Mouse (Mus musculus): Measurements from ENCODE around the gene Cfl1. TPM values are rescaled to one million over a fixed set of nuclear protein-coding genes. Genes with fewer than 3 reads are reported as not detected.
"Not testable (repeated sequence)": the region's sequence is repeated elsewhere in the genome, so short reads cannot be mapped to it uniquely, and the experiment has no call there.

The Cfl1 gene
- total RNA-seq, 2 experiments from 2014 or later = 184 to 211 TPM

DNA sequence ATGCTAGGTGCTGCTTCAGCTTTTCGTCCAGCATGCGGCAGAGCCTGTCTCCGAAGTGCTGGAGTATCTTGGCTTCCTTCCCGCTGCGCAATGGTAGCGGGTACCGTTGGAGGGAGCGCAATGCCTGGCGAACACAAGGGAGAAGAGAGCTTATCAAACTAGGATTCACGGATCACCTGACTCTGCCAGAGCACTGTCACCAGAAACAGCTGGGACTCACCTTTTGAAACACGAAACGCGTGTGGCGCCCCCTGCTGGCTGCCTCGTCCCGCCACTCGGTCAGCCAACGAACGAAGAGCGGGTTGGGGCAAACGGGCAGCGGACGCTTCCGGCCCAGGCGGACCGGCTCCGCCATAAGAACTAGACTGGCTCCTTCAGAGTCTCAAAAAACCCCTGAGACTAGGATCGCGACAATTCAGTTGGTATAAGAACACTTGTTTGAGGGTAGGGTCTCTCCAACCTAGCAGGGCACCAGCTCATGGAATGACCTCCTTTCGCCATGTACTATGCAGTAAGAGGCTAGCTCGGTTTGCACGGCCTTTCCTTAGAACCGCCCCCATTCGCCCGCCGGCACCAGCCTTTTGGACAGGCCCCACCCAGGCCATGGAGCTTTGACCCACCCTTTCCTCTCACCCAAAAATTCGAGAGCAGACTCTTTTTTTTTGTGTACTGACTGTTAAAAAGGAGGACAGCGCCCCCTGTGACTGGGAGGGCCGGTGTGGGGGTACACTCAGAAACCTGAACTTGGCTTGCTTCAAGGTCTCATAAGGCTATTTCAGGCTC lies 2.3 kb upstream of the Cfl1 start, which contains the start of gene Mus81:
TSS of gene Mus81 (minus strand) at position 635 of the 783 bp plus-strand sequence.
- peak; percentile 98 to 99 for DNase-seq

DNA sequence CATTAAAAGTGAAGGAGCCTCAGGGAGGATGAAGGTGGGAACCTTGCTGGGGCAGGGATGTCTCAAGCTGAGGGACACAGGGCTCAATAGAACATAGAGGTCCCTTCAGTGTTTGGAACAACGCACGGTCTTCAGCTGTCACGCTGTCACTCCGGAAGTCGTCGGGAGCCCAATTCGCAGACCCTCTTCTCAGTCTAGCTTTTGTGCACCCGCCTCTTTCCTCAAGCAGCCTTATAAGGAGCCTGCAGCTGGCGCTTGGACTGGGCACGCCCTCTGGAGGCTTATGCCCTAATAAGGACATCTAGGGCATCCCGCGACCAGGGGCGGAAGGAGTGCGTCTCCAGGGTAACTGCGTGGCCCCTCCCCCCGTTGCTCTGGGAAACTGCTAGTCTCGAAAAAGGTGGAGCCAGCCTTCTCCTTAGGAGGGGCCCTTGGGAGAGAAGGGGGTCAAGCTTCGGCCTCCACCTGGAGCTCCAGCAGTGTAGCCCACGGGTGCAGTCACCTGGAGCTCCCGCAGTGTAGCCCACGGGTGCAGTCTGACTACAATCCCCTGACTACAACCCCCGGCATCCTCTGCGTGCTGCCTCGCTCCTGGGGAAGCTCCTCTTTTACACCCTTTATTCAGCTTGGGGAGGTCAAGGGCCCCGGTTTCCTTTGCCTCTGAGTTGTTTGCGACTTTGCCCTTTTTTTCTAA lies 1.2 kb upstream of the Cfl1 start:
- DNase-seq = peak; percentile 98

DNA sequence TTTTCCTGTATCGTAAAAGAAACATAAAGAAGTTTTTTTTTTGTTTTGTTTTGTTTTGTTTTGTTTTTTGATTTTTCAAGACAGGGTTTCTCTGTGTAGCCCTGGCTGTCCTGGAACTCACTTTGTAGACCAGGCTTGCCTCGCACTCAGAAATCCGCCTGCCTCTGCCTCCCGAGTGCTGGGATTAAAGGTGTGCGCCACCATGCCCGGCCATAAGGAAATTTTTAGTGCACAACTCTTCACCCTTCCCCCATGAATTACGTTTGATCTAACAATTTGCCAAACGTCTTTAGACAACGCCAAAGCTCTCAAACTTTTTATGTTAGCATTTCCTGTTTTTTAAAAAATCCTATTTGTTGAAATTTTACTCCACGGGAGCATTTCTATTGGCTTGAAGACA lies 534 bp upstream of the Cfl1 start:
- not testable (repeated sequence) for DNase-seq

DNA sequence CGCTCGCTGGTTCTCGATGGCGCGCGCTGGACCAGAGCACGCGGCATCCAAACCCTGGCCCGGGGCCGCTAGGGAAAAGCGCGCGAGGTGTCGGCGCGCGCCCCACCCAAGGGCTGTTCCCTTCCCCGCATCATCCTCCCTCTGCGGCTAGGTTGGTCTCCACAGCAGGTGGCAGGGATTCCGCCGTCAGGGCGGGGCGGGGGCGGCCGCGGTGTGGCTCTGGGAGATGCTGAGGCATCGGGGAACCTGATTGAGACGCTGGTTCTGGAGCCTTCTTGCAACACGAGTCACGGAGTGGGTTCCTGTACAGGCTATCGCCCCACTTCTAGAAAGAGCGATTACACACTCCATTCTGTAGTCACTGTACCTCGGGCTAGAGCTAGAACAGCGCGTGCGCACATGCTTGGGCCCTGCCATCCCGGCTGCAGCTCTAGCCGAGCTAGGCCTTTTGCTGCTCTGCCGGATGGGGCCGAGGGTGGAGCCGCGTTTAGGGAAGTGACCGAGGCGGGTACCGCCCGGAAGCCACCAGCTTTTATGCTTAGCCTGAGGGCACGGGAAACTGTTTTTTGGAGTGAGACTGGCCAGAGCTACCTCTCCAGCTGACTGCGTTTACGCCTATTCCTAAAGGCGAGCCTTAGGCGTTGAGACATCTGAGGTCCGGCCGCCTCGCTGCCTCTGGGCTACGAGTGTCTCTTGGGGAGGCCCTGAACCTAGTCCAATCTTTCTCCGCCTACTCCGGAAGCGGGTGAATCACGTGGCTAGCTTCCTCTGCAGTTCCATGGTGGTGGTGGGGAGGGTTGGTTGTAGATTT lies 848 bp downstream of the Cfl1 start:
- DNase-seq = peak; percentile 94

- no peak for DNase-seq
Observed at GRCm38 (mm10) chr19:5492641-5493040, 2.4 kb downstream of the Cfl1 start.

DNA sequence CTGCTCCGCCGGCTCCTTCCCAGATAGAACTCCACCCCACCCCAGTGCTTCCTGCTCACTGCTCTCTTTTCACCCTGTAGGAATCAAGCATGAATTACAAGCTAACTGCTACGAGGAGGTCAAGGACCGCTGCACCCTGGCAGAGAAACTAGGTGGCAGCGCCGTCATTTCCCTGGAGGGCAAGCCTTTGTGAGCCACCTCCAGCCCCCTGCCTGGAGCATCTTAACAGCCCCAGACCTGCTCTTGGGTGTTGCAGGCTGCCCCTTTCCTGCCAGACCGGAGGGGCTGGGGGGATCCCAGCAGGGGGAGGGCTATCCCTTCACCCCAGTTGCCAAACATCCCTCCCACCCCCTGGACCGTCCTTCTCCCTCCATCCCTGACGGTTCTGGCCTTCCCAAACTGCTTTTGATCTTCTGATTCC lies 3.1 kb downstream of the Cfl1 start:
- DNase-seq = not testable (repeated sequence)

DNA sequence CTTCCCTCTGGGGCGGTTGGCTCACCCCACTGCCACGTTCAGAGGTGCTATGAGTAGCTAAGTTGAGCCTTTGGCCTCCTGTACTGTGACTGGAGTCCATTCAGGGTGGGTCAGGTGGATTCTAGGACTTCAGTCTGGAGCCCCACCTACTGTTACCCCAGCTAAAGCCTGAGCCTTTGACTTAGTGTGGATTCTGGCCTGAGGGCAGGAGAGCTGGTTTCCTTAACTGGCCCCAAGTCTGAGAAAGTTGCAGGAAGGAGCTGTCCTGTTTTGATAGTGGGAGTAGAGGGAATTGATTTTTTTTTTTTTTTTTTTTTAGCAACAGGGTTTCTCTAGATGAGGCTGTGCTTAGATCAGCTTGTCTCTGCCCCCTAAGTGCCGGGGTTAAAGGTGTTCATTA lies 4.1 kb downstream of the Cfl1 start:
- no peak for DNase-seq

GRCm38 (mm10) chr19:5495353-5496051 lies 5.2 kb downstream of the Cfl1 start:
- DNase-seq = no peak

DNA sequence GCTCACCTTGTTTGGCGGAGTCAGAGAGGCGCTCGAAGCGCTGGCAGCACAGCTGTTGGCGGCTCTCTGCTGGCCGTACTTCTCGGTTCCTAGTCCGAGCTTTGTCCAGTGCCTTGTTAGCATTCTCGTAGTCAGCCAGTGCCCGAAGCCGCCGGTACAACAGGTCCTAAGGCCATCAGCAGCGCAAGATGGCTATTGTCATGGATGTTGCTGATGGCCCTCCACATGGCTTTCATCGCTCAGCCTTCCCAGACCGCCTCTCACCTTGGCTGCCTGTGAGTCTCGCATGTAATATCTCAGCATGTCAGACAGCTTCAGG lies 5.8 kb downstream of the Cfl1 start:
- no peak for DNase-seq

DNA sequence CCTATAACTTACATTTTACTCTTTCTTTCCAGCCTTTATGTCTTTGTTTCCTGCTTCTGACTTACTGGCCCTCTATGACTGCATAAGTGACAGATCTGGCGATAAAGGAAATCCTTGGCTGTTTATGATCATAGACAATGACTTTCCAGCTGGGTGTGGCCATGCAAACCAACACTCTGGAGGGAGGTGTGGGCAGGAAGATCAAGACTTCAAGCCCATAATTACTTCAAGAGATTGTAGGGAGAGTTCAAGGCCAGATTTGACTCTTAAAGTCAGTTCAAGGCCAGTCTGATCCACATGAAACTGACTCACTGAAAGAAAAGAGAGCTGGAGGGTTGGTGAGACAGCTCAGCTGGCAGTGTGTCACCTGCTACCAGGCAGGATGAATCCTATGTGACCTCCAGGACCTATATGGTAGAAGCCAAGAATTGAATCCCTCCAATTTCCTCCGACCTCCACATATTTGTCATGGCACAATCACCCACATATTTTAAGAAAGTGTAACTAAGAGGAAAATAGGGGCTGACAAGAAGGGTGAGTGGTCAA lies 10.1 kb downstream of the Cfl1 start:
- no peak for DNase-seq

DNA sequence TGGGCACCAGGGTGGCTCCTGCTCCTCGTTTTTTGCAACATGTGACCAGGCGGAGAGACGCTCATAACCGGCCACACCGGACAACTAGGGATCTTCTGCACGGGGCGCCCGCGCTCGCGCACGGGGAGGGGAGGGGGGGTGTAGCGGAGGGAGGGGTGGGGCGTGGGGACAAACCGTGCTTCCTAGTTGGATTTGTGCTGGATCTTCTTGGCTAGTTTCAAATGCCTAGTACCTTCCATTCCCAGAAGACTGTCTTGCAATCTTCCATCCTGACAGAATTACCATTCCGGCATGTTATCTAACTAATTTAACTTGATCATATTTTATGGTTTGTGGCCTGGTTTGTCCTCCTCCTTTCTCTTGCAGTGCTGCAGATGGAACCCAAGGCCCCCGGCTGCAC lies 13.4 kb downstream of the Cfl1 start, which contains the start of gene 1700020D05Rik:
TSS of gene 1700020D05Rik (minus strand) at position 101 of the 400 bp plus-strand sequence.
- DNase-seq = no peak

- DNase-seq = peak; percentile 97 to 99
Observed at GRCm38 (mm10) chr19:5510031-5511026, 20.1 kb downstream of the Cfl1 start, which contains the start of gene Snx32. Gene Snx32 (minus strand): TSS chr19:5510538.

DNA sequence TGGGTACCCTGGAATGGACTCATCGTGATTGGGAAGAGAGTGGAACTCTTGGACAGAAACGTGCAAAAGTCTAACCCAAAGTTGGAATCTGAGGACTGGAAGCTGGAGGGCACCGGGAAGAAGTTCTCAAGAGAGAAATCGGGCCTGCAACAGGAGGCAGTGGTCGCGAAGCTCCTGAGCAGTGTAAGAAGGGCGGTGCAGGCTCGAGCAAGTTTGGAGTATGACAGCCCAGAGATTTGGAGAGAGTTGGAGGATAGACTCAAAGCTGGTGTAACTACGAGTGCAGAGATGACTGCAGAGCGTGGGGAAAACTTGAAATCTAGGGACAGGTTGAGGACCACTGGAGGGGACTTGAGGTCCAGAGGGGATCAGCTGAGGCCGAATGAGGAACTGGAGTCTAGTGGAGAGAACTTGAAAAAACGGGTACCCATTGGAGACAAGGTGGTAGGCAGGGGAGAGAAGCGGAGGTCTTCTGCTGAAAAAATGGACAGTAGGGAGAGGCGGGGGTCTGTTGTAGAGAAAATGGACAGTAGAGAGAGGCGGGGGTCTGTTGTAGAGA lies 20.9 kb downstream of the Cfl1 start:
- no peak for DNase-seq

DNA sequence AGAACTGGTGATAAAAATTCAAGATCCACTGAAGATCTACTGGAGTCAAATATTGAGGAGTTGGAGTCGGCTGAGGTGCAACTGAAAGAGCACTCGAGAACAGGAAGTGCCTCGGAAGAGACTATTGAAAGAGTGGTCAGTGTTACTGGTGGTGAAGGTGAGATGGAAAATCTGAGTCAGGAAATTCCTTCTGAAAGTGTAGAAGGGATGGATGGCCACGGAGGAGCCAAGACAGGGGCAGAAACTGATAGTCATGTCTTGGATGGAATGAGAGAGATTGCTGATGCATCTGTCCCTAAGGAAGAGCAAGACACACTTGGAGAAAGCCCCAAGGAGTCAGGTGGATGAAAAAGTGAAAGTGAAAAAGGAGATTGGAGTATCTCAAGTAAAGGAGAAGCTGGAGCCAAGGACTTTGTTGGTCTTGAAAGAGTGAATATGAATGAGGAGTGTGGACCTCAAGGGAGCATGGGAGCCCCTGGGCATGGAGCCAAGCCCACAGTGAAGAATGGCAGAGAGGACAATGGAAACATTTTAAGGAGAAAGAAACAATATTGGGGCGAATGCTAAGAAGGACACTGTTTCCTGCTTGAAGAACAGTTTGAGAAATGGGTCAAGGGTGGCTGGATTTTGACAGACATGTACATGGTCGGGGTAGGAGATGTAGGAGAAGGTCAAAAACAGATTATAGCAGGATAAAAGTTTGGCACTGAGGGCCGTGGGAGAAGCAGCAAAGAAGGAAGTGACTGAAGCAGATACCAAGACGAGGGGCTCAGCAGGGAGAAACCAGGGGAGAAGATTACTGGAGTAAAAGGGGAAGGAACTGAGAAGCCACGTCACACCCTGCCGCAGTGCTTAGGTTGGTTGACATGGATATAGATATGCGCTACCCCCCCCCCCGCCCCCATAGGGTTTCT lies 22.1 kb downstream of the Cfl1 start:
- DNase-seq = peak; percentile 17 to 30

- no peak for DNase-seq
Observed at GRCm38 (mm10) chr19:5513005-5513349, 22.7 kb downstream of the Cfl1 start.

- DNase-seq = no peak
Observed at GRCm38 (mm10) chr19:5515840-5516777, 25.9 kb downstream of the Cfl1 start.

GRCm38 (mm10) chr19:5516906-5517505 lies 26.8 kb downstream of the Cfl1 start:
- DNase-seq = no peak

Measured in heart, adult 18-20 months (tissue).